8 mouse cellular contexts compared by ENCODE assay signal in the genomic region with DNA sequence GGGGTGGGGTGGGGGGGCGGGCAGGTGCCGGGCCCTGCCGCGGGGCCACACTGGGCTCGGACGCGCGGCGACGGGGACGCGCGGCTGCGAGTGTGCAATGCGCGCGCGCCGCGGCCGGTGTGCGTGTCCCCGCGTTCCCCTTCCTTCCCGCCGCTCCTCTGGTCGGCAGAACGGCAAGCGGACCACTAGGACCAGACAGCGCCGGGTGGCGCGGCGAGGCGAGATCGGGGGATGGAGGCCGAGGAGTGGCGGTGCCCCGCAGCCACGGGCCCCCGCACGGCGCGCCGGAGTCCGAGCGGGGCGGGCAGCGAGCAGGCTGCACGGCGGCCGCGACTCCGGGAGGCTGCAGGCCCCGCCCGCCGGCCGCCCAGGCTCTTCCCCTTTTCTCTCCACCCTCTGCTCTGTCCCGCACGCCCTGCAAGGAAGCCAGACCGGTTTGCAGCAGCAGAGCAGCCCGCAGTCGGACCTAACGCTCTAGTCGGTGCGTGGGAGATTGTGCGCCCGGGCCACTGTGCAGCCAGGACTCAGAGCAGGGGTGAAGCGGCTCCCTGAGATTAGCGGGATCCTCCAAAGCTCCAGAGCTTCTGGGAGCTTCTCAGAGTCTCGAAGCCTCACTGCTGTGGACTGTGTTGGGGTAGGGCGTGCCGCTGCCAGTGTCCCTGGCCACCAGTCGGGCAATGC. TPM values are rescaled to one million over a fixed set of nuclear protein-coding genes. Genes with fewer than 3 reads are reported as not detected.
DNase-seq lines count a peak whose midpoint lies in the region; ATAC-seq and TF ChIP-seq lines count a peak whose summit lies in the region.

No protein-coding gene starts in this region.

- under 1% methylated on average over 57 of the region's 74 CpGs for WGBS in hindbrain, embryonic 14.5 days

- peaks cover 52% of the 10 kb centered on the region for H3K27me3 ChIP-seq in Patski
- peaks cover 13% of the 10 kb centered on the region; the same call in 1 of the 2 replicates for H3K27me3 ChIP-seq in hindbrain, embryonic 14.5 days (ENCODE audit: control insufficient read depth, insufficient read depth, low read length)

- peak overlapping the region; percentile 78 for H3K4me2 ChIP-seq in hindbrain, embryonic 14.5 days (replicated peaks)

- no peak for TF ChIP-seq CTCF in Patski (IDR thresholded peaks at IDR 0.05)

- CTCF ChIA-PET in Patski (lab: Charles Lee): no interaction called here

- POLR2A ChIA-PET in Patski (lab: Charles Lee): interaction anchor here (0.6 to 1.0 kb wide), 2 partner anchors 10 to 43 kb away, joined by 3 read pairs; no protein-coding TSS in a partner anchor

- H3K9ac ChIP-seq in hindbrain, embryonic 14.5 days: peak overlapping the region; percentile 71

- H3K36me3 ChIP-seq in hindbrain, embryonic 14.5 days (replicated peaks; ENCODE audit: control insufficient read depth, insufficient read depth): no peaks in the 10 kb centered on the region

- in situ Hi-C loops in Patski (cut with MboI; ENCODE audit: low pct_unique_long_range_greater_than_20kb): no loop called here

- peak overlapping the region; percentile 54; the same call in 1 of the 2 replicates for H3K27ac ChIP-seq in hindbrain, embryonic 14.5 days

- DNase-seq in Patski (ENCODE audit: low read depth, low spot score): no peak
- DNase-seq in cerebellum, postnatal 14 days: peak; percentile 78 to 83
- DNase-seq in frontal cortex, postnatal 25 days (ENCODE audit: low spot score in 2 of 2): peak; percentile 26 to 32
- DNase-seq in hindbrain, embryonic 14.5 days (ENCODE audit: low spot score): peak; percentile 68
- peak; percentile 28 for DNase-seq in left cerebral cortex, adult 11 months (ENCODE audit: low spot score)
- DNase-seq in lung, postnatal 4 days: peak; percentile 80 to 83
- DNase-seq in retina, postnatal 1 day: peak; percentile 86
- DNase-seq in urinary bladder, adult 18-20 months (ENCODE audit: low spot score in 2 of 2): peak; percentile 48 to 59

- H3K4me1 ChIP-seq in hindbrain, embryonic 14.5 days (replicated peaks; ENCODE audit: control insufficient read depth, insufficient read depth, low read length): peaks cover 6% of the 10 kb centered on the region; the same call in 1 of the 2 replicates

- no peaks in the 10 kb centered on the region for H3K9me3 ChIP-seq in hindbrain, embryonic 14.5 days (ENCODE audit: control insufficient read depth, low read length)

- peak overlapping the region; percentile 71 for H3K4me3 ChIP-seq in hindbrain, embryonic 14.5 days (replicated peaks; ENCODE audit: low read length)

- ATAC-seq in Patski: peak; percentile 87
- ATAC-seq in hindbrain, embryonic 14.5 days (ENCODE audit: low FRiP score): peak; percentile 88

RNA-seq across cellular contexts. Expression of gene Pip5k1b, which starts 0.4 kb away (rescaled TPM):
- 5.6 TPM for polyA plus RNA-seq in Patski (2021)
- 3.1 and 3.9 TPM in 2 replicates for polyA plus RNA-seq in hindbrain, embryonic 14.5 days (2014; fragmentation: Nextera tagmentation; extraction: Ambion mirVana)
